ENCODE assay signal across 22 mouse cellular contexts in the genomic region with DNA sequence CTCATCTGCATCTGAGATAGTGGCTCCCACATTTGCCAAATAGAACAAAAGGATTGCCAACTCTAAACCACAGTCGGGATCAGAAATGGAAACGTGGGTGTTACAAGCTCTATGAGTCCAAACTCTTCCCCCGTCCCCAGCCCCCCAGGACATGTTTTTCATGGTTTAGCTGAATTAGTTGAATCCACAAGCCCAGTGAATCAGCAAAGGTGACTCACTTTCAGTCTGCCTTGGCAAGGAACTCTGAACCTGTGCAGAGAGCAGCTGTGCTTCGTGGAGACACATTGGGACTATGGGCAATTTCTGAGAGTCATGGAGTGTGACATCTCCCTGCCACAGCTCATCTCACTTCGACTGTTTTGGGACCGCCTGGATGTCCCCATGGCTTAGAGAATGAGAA.
DNase-seq lines count a peak whose midpoint lies in the region; ATAC-seq lines count a peak whose summit lies in the region.
"Had no signal": no experiment of that assay in that cellular context is flagged by ENCODE, and none has a peak within 500 bp of the region (broad histone marks: within the 10 kb centered on the region; RNA-seq: fewer than 3 reads in every experiment).

No protein-coding gene starts in this region.

- no peak for ATAC-seq in hindbrain, embryonic 14.5 days (ENCODE audit: low FRiP score)
- ATAC-seq: CD4-positive, CD25-positive, alpha-beta regulatory T cell, adult 4 months; liver, embryonic 12.5 days had no signal

- no peaks in the 10 kb centered on the region for H3K9me3 ChIP-seq in hindbrain, embryonic 14.5 days (ENCODE audit: control insufficient read depth, low read length)
- H3K9me3 ChIP-seq: embryonic facial prominence, embryonic 12.5 days; heart, embryonic 13.5 days; liver, embryonic 12.5 days; midbrain, embryonic 10.5 days; neural tube, embryonic 13.5 days; stomach, embryonic 15.5 days had no signal

- H3K4me1 ChIP-seq in hindbrain, embryonic 14.5 days (replicated peaks; ENCODE audit: control insufficient read depth, insufficient read depth, low read length), result peaks cover 7% of the 10 kb centered on the region
- H3K4me1 ChIP-seq: embryonic facial prominence, embryonic 12.5 days; heart, embryonic 13.5 days; liver, embryonic 12.5 days; stomach, embryonic 15.5 days had no signal

- no peak overlapping the region for H3K4me3 ChIP-seq in hindbrain, embryonic 14.5 days (replicated peaks; ENCODE audit: low read length)
- H3K4me3 ChIP-seq: embryonic facial prominence, embryonic 12.5 days; heart, embryonic 13.5 days; liver, embryonic 12.5 days; midbrain, embryonic 10.5 days; neural tube, embryonic 13.5 days; stomach, embryonic 15.5 days had no signal

- H3K27ac ChIP-seq in hindbrain, embryonic 14.5 days, result no peak overlapping the region
- H3K27ac ChIP-seq: embryonic facial prominence, embryonic 12.5 days; heart, embryonic 13.5 days; liver, embryonic 12.5 days; midbrain, embryonic 10.5 days; neural tube, embryonic 13.5 days; stomach, embryonic 15.5 days had no signal

- intact Hi-C loops in heart, postnatal 25 days (cut with DNase I), result no loop called here

- WGBS in hindbrain, embryonic 14.5 days, result 83% methylated on average over 6 of the region's 6 CpGs

- H3K4me2 ChIP-seq in hindbrain, embryonic 14.5 days (replicated peaks), result no peak overlapping the region
- H3K4me2 ChIP-seq: embryonic facial prominence, embryonic 12.5 days; heart, embryonic 13.5 days; liver, embryonic 12.5 days; lung, embryonic 14.5 days; neural tube, embryonic 13.5 days; stomach, embryonic 15.5 days had no signal

- H3K9ac ChIP-seq in hindbrain, embryonic 14.5 days, result no peak overlapping the region
- H3K9ac ChIP-seq: embryonic facial prominence, embryonic 12.5 days; heart, embryonic 13.5 days; liver, embryonic 12.5 days; lung, embryonic 14.5 days; neural tube, embryonic 13.5 days; stomach, embryonic 15.5 days had no signal

- peak; percentile 74 for DNase-seq in heart, adult 11 months
- no peak for DNase-seq in heart, postnatal 25 days (ENCODE audit: low spot score)
- peak; percentile 41 to 60 for DNase-seq in right cerebral cortex, adult 2 months (ENCODE audit: low spot score in 2 of 2)
- no peak for DNase-seq in right cerebral cortex, postnatal 10 days (ENCODE audit: low spot score in 2 of 2)
- peak; percentile 45 for DNase-seq in fibroblast of lung, adult 2 months (ENCODE audit: low read depth)
- peak; percentile 44 to 46 for DNase-seq in right cerebral cortex, postnatal 36 days (ENCODE audit: low spot score in 2 of 2)
- DNase-seq in thymus, postnatal 0 days (ENCODE audit: low spot score), result no peak
- no peak for DNase-seq in hindbrain, embryonic 14.5 days (ENCODE audit: low spot score)
- DNase-seq: adrenal gland, postnatal 10 days; heart, postnatal 4 days; kidney, adult 9 months; lung, embryonic 14.5 days; lung, postnatal 4 days; thymus, postnatal 36 days had no signal

- H3K27me3 ChIP-seq in hindbrain, embryonic 14.5 days (ENCODE audit: control insufficient read depth, insufficient read depth, low read length), result peaks cover 8% of the 10 kb centered on the region
- H3K27me3 ChIP-seq: embryonic facial prominence, embryonic 12.5 days; heart, embryonic 13.5 days; liver, embryonic 12.5 days; neural tube, embryonic 13.5 days; stomach, embryonic 15.5 days had no signal

- no peaks in the 10 kb centered on the region for H3K36me3 ChIP-seq in hindbrain, embryonic 14.5 days (replicated peaks; ENCODE audit: control insufficient read depth, insufficient read depth)
- H3K36me3 ChIP-seq: embryonic facial prominence, embryonic 12.5 days; G1E; heart, embryonic 13.5 days; liver, embryonic 12.5 days; midbrain, embryonic 10.5 days; neural tube, embryonic 13.5 days; stomach, embryonic 15.5 days had no signal

Comparison
In these comparisons a context has a peak if more than half of its experiments do, and no peak if none do; other contexts are left out.
1. DNase-seq: peak in heart, adult 11 months (single experiment), right cerebral cortex, adult 2 months (2 of 2), fibroblast of lung, adult 2 months (single experiment) and right cerebral cortex, postnatal 36 days (2 of 2); none in heart, postnatal 25 days (single experiment), right cerebral cortex, postnatal 10 days (0 of 2), thymus, postnatal 0 days (single experiment) and hindbrain, embryonic 14.5 days (single experiment).